Mouse (Mus musculus) adrenal gland, adult (tissue): ENCODE measurements around the gene Wdr74.
"Not testable (repeated sequence)": the region's sequence is repeated elsewhere in the genome, so short reads cannot be mapped to it uniquely, and the experiment has no call there.

ENCODE experiments used
- DNase-seq, 2 experiments: peaks; one replicate each; pipeline ENCODE4 v3.0.0; 2022 to 2023; ENCODE audit warnings: low spot score in 1 of 2; ENCODE audit not compliant: inconsistent age in 2 of 2

Wdr74 gene

DNA sequence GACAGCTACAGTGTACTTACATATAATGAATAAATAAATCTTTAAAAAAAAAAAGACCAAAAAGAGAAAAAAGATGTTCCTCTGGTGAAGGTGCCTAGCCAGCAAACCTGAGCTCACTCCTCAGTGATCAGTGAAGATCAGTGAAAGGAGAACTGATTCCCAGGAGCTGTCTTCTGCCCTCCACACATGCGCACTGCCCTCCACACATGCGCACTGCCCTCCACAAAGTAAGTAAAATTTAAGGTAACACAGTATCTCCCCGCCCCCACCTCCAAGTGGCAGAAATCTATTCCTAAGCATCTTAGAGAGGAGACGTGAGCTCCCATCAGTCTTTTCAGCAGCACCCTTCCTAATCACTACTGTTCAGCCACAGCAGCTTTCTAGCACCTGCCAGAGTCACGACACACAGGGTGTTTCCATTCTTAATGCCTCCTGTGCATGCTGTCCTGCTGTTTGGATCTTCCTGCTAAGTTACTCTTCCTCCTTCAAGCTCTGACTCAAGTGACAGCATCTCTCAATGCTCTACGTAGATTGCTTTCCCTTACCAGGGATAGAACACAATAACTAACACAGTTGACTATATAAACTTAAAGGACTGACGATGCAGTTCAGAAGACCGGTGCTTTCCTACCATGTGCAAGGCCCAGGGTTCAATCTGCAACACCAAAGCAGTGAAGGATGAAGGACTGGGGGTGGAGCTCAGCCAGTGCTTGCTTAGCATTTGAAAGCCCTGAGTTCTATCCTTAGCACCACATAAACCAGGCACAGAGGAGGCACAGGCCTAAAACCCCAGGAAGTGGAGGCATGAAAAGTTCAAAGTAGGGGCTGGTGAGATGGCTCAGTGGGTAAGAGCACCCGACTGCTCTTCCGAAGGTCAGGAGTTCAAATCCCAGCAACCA, 19.5 kb upstream of the Wdr74 start:
- DNase-seq = no peak

DNA sequence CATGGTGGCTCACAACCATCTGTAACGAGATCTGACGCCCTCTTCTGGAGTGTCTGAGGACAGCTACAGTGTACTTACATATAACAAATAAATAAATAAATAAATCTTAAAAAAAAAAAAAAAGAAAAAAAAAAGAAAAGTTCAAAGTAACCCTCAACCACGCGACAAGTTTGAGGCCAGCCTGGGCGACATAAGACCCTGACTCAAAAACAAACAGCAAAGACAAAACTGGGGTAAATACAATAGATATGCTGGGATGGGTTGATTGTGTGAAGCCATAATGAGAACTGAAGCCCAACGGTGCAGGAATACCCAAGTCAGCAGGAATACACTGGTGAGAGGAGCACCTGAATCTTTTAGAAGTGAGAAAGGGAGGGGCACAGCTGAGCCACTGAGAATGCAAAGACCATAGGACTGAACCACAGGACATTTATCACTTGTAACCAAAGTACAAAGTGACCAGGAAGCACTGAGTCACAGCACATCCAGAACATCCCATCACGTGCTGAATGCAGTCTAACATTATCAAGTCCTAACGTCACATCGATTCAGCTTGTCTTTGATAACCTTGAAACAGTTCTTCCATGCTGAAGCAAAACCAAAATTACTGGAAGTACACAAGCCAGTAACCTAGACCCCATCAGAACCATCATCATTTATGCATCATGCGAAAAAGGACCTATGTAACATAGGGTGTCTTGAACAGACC, 18.7 kb upstream of the Wdr74 start:
- no peak for DNase-seq

DNA sequence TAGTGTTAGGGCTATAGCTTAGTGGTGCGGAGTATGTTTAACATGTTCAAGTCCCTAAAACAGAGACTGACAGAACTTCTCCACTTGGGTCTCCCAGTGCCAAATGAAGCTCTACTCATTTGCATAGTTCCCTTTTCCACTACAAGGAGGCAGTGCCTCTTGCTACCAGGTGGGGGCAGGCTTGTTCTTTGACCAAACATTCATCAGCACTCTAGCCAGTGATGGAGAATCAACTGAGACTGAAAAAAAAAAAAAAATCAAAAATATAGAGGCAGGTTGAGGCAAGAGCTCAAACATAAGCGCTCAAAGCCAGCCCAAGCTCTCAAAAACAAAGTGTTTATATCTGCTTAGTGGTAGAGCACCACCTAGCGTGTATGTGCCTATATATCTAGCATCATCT, 17.3 kb upstream of the Wdr74 start:
- peak; percentile 64 to 86 for DNase-seq

DNA sequence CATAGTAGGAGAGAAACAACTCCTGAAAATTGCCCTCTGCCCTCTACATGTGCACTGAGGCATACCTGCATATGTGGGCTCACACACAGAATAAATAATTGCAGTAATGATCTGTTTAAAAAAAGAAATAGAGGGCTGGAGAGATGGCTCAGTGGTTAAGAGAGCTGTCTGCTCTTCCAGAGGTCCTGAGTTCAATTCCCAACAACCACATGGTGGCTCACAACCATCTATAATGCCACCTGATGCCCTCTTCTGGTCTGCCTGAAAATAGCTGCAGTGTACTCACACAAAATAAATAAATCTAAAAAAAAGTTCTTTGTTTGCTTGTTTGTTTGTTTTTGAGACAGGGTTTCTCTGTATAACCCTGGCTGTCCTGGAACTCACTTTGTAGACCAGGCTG, 16.6 kb upstream of the Wdr74 start:
- peak in 1 of 2 experiments; percentile 31 for DNase-seq

DNA sequence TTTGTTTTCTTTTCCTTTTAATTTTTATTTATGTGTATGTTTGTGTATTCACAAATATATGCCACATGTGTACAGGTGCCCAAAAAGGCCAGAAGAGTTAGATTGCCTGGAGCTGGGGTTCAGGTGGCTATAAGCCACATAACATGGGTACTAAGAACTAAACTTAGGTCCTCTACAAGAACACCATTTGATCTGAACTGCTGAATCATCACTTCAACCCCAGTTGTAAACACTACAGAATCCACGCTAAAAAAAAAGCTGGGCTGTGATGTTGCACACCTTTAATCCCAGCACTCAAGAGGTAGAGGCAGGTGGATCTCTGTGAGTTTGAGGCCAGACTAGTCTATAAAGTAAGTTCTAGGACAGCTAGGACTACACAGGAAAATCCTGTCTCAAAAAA, 14.2 kb upstream of the Wdr74 start:
- peak in 1 of 2 experiments; percentile 36 for DNase-seq

DNA sequence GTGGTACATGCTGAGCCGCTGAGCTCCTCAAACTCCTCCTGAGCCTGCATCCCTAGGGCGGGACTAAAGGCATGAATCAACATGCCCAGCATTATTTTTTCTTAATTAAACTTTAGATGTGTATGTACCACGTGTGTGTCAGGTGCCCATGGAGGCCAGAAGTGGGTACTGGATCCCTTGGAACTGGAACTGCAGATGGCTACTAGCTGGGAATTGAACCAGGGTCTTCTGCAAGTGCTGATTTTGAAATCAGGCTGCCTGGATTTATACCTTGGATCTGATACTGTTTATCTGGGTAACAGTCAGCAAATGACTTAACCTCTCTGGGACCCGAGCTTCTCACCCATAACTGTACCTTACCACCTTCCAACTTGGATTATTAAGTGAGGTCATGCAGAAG, 13.6 kb upstream of the Wdr74 start:
- DNase-seq = peak in 1 of 2 experiments; percentile 39

DNA sequence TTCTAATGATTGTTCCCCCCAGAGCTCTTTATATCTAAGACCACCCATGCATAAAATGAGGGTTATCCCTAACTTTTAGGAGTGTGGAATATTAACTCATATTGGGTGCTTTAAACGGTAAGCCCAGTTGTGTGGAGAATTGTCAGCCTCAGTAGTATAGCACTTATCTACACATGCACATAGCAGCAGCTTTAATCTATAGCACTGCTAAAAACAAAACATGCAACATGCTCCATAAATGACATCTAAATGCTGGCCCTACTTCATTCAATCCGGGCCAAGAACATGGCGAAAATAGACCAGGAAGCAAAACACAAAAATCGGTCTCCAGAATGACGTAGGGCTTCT, 13.1 kb upstream of the Wdr74 start:
- no peak for DNase-seq

DNA sequence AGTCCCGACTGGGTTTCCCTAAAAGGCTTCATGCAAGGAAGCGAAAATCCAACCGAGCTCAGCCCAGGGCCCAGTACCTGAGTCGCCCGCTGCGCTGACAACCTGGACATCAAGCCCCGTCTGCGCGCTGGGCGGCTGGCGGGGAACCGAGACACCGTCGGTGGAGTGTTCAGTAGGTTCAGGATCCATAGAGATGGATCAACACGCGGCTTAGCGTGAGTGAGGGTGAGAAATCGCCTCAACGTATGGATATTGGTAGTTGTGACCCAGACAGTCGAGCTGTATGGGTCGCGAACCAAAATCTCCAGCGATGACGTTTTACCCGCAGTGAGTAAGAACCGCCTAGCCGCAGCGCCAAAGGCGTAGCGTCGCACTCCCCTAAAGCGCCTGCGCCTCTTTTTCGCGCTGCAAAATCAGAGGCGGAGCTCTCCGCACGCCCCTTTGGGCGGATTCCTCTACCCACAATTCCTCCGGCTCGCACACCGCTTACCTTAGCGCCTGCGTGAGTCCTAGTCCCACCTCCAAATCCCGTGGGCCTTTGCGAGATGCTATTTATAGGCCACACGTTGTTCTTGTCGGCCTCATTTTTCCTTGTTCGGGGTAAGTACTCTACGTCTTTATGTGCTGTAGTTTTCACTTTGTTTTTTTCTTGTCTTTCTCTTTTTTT, 12.6 kb upstream of the Wdr74 start, which contains the start of gene Slc3a2:
TSS of gene Slc3a2 (minus strand) at position 463 of the 667 bp plus-strand sequence.
- DNase-seq = peak; percentile 98

DNA sequence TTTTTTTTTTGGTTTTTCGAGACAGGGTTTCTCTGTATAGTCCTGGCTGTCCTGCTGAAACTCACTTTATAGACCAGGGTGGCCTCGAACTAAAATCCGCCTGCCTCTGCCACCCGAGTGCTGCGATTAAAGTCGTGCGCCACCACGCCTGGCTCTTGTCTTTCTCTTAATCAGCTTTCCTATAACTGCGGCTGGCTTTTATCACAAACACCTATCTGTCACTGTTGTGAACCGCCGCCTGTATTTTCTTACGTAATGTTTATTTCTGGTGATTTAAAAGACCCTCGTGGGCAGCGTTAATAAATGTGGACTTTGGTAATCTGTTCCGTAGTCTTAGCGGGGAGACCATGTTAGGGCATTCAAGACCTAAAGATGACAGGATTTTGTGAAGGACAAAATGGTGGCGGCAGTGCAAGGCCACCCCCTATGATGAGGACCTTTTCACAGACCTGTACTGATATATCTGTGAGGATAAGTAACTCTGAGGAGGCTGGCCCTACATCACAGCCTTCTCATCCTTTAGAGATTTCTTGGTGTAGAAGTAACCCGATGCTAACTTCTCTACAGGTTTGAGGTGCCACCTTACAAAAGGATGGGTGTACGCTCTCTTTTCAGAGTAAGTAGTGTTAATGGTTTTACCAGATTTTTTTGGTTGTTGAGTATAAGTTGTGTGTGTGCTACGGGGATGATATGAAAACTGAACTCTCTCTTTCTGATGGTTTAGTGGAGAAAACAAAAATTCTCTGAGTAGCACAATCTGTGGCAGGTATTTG, 11.9 kb upstream of the Wdr74 start:
- DNase-seq = peak in 1 of 2 experiments; percentile 70

DNA sequence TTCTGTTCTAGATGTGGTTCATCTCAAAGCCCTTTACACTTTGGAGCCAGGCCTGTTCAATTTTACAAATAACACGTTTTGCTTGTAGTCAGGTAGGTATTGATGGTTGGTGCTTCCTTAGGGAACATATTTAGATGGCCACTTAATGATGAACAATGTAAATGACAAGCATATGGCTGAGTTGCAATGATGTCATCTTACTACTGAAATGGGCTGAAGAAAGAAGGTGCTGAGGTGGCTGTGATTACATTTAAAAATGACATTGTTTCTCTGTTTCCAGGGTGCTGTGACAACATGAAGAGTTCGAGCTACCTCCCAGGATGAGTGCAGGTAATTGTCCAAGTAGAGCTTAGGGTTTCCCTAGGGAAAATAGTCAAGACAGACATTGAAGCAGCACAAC, 11.2 kb upstream of the Wdr74 start:
- DNase-seq = no peak

DNA sequence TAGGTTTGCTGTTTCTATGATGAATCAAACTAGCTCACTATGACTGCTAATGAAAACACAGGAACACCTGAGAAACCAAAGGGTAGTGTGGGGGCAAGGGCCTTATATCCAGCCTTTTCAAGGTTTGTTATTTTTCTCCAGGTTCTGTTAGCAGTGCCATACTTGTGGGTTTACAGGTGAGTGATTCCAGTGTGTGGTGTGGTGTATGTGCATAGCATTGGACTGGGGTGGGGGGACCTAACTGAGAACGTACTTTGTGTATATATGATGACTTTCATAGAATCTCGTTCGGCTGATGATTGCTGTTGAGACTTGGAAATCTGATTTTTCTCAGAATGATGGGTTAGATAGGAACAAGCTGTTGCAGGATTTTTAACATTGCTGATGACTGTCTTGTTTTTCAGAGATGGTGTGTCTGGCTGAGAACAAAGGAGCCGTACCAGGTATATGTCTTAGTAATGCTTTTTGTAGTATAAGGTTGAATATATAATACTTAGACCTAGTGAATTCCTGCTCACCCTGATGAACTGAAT, 10.5 kb upstream of the Wdr74 start:
- peak in 1 of 2 experiments; percentile 26 for DNase-seq

DNA sequence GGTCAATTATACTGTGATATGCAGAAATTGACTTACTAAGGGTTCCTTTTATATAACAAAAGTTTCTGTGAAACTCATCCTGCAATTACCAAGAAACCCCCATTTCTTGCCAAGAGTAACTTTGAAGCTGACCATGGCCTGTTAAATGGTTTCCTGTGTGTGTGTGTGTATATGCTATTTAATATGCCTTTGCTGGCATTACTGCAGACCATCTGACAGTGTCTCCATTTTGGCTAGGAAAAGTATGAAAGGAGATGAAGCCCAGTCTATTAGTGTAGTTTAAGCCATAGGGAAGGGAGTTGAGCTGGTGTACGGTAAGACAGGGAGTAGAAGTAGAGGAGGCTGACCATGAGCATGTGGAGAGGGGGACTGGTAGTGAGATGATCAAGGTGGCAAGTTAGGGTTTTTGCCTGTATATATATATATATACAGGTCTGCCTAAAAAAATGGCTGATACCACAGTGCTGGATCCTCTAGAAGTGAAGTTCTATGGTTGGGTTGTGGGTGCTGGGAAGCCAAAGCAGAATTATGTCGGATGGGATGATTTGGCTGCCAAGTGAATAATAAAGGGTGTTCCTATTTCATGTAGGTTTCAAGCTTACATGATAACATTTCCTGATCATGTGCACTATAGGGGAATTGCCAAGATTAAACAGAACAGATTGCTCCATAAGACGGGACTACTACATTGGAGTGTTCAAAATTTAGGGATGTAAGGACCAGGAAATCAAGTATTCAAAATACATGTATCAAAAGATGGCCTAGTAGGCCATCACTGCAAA, 8.8 kb upstream of the Wdr74 start:
- DNase-seq = no peak

DNA sequence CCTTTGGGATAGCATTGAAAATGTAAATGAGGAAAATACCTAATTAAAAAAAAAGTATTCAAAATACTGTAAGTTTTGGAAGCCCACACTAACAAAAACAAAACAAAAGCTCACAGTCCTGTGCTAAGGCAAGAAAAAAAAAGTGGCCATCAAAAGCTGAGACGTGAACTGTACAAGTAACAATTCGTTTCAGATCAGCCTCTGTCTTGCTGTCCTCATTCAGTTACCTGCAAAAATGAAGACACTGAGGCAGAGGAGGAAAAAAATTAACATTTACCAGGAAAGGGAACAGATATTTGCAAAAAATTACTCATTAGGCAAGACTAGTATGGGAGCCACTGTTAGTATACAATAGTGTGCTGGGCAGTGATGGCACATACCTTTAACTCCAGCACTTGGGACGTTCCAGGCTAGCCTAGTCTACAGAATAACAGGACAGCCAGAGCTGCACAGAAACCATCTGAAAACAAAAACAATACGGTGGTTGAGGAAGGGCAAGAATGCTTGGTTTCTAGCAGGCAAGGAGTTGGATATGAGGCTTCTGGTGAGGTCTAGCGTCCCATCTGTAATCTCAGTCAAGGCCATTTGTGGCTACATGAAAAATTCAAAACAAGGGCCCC, 8.0 kb upstream of the Wdr74 start:
- DNase-seq = no peak

DNA sequence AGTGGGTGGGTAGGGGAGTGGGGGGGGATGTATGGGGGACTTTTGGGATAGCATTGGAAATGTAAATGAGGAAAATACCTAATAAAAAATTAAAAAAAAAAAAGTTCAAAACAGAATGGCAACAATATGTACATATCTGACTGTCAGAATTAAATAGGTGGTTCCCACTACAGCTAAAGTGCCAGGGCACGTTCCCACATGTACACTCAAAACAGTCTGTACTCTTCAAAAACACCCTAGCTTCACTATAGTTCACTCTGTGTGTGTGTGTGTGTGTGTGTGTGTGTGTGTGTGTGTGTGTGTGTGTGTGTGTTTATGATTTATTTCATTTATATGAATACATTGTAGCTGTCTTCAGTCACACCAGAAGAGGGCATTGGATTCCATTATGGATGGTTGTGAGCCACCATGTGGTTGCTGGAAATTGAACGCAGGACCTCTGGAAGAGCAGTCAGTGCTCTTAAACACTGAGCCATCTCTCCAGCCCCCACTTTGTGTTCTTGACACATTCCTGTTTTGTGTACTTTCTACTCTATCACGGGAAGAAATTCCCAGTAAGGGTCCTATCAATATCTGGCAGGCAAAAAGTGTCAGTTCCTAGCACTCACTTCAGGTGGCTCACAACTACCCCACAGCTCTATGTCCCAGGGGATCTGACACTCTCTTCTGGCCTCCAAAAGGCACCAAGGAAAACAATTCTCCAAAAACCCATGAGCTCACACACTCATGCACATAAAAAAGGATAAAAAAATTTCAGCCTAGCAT, 7.1 kb upstream of the Wdr74 start:
- not testable (repeated sequence) for DNase-seq

DNA sequence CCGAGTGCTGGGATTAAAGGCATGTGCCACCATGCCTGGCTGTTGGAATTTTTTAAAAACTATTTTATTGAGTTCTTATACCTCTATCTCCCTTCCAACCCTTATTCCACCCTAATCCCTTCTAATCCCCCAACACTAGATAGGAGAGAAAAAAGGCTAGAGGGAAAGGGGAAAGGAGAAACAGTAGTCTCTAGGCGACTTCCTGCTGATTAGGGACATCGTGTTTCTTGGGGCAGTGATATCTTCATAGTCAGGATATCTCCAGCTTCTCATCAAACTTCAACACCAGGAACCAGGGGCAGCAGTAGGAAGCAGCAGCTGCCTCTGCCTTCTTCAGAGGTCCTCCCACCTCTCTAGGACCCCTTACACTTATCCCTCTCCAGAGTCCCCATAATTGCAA, 1.3 kb upstream of the Wdr74 start:
- no peak for DNase-seq

DNA sequence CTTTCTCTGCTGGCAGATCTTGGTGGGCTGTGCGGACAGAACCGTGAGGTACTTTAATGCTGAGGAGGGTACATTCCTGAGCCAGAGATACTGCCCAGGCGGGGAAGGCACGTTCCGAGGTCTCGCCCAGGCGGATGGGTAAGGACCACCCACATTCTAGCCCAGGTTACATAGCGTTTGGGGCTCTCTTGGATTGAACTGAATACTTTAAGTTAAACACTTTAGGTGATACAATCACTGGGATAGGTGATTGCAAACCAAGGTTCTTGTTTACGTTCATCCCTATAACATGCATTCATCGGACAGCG, 487 bp downstream of the Wdr74 start:
- DNase-seq = no peak

DNA sequence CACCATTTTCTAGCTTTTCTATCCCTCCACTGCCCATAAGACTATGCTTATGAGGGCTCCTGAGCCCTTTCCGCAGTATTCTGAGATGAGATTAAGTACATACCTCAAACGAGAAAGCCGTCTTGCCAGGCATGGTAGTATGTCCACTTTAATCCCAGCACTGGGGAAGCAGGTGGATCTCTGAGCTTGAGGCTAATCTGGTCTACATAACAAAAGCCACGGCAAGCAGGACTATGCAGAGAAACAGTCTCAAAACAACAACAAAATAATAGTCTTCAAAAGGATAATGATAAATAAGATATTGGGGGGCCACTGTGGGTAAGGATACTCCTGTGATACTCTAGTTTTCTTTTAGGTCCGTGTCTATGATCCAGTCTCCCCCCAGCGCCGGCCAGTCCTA, 3.3 kb downstream of the Wdr74 start:
- no peak for DNase-seq

DNA sequence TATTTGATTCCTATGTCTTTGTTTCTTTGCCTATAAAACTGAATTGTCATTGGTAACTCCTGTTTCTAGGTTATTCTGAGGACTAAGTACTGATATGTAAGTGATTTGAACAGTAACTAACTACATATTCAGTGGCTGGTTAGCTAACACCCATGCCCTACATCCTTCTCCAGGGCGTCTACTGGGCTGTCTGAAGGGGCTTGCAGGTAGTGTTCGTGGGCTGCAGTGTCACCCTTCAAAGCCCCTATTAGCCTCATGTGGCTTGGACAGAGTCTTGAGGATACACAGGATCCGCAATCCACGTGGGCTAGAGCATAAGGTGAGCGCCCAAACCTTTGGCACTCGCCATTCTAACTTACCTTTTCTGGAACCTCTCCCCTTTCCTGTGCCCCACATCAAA, 4.0 kb downstream of the Wdr74 start:
- no peak for DNase-seq

DNA sequence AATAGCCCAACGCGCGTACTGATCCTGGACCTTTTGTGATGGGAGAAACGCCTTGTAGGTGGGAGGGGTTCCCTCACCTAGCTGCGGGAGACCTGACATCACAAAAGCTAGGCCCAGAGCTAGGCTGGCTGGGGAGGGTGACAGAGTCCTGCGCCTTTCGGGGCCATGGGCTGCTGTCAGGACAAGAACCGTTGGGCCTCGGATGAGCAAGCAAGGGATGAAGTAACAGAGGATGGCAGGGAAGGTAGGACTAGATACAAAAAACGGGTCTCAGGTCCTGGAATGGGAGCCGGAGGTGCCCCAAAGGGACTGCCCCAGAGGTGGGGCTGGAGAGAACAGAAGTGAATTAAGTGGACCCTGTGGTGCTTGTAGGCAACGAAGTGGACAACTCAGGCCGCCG, 5.0 kb downstream of the Wdr74 start, which contains the start of gene 1700092M07Rik:
TSS of gene 1700092M07Rik (plus strand) at position 116 of the 400 bp plus-strand sequence.
- peak in 1 of 2 experiments; percentile 46 for DNase-seq
